Mouse (Mus musculus): ENCODE data around the gene Bola2.

- TF ChIP-seq CTCF (IDR thresholded peaks at IDR 0.05) (no peak), POLR2A (IDR thresholded peaks at IDR 0.05; ENCODE audit: insufficient read depth, low read depth, low read length) (no peak)
Observed at GRCm38 (mm10) chr7:126690737-126691136, 4.5 kb upstream of the Bola2 start.
